Mouse (Mus musculus) midbrain, embryonic 16.5 days (tissue): ENCODE measurements around the gene Yars2. TPM values are rescaled to one million over a fixed set of nuclear protein-coding genes. Genes with fewer than 3 reads are reported as not detected.

Experiments used
- polyA plus RNA-seq: library from polyadenylated mRNA; unstranded; fragments of >200 nt; fragmentation: Nextera tagmentation; extraction: Ambion mirVana; gene quantifications from 2 replicates; pipeline ENCODE4 v1.2.1, GENCODE M21; 2015

Yars2 gene
- polyA plus RNA-seq, 1 experiment from 2014 or later = 26.4 TPM

Other genes with a start within 250 kb of the Yars2 start
- gene Pkp2, start 89.6 kb upstream of the Yars2 start, polyA plus RNA-seq = 0.85 and 1.3 TPM in 2 replicates
- gene Dnm1l, start 56.0 kb downstream of the Yars2 start, polyA plus RNA-seq = 113 and 120 TPM in 2 replicates